Mouse (Mus musculus): ENCODE results near the gene Acer1.
"Not testable (repeated sequence)": the region's sequence is repeated elsewhere in the genome, so short reads cannot be mapped to it uniquely, and the experiment has no call there.

Gene Acer1

GRCm38 (mm10) chr17:56938751-56939150 lies 43.2 kb downstream of the Acer1 start:
- no peak for DNase-seq (ENCODE audit: low spot score)

GRCm38 (mm10) chr17:56936731-56937130 lies 45.2 kb downstream of the Acer1 start:
- no peak for DNase-seq (ENCODE audit: low spot score)

GRCm38 (mm10) chr17:56935363-56936131 lies 46.4 kb downstream of the Acer1 start, which contains the start of gene Mllt1:
Mllt1 (minus strand) TSS chr17:56935415.
- DNase-seq (ENCODE audit: low spot score) = peak; percentile 99

- no peak for DNase-seq (ENCODE audit: low spot score)
Measured at GRCm38 (mm10) chr17:56934545-56935330, 47.2 kb downstream of the Acer1 start.

GRCm38 (mm10) chr17:56933395-56933794 lies 48.5 kb downstream of the Acer1 start:
- DNase-seq (ENCODE audit: low spot score) = no peak

- no peak for DNase-seq (ENCODE audit: low spot score)
Measured at GRCm38 (mm10) chr17:56930026-56930425, 51.9 kb downstream of the Acer1 start.

GRCm38 (mm10) chr17:56929530-56929929 lies 52.4 kb downstream of the Acer1 start:
- no peak for DNase-seq (ENCODE audit: low spot score)

GRCm38 (mm10) chr17:56929101-56929500 lies 52.8 kb downstream of the Acer1 start:
- DNase-seq (ENCODE audit: low spot score) = no peak

- DNase-seq (ENCODE audit: low spot score) = no peak
Measured at GRCm38 (mm10) chr17:56925998-56926397, 55.9 kb downstream of the Acer1 start.

- DNase-seq (ENCODE audit: low spot score) = no peak
Measured at GRCm38 (mm10) chr17:56919725-56920124, 62.2 kb downstream of the Acer1 start.

GRCm38 (mm10) chr17:56917166-56917565 lies 64.8 kb downstream of the Acer1 start:
- no peak for DNase-seq (ENCODE audit: low spot score)

GRCm38 (mm10) chr17:56913444-56913843 lies 68.5 kb downstream of the Acer1 start:
- no peak for DNase-seq (ENCODE audit: low spot score)

GRCm38 (mm10) chr17:56913023-56913422 lies 68.9 kb downstream of the Acer1 start:
- DNase-seq (ENCODE audit: low spot score) = no peak

- not testable (repeated sequence) for DNase-seq (ENCODE audit: low spot score)
Measured at GRCm38 (mm10) chr17:56909764-56910163, 72.2 kb downstream of the Acer1 start.

- DNase-seq (ENCODE audit: low spot score) = peak; percentile 55
Measured at GRCm38 (mm10) chr17:56907887-56908286, 74.0 kb downstream of the Acer1 start.

GRCm38 (mm10) chr17:56907096-56907495 lies 74.8 kb downstream of the Acer1 start:
- DNase-seq (ENCODE audit: low spot score) = peak; percentile 94

- no peak for DNase-seq (ENCODE audit: low spot score)
Measured at GRCm38 (mm10) chr17:56906166-56906565, 75.8 kb downstream of the Acer1 start.
